Mouse (Mus musculus) lung, postnatal 10 days (tissue): ENCODE data around the gene Lcor.

ENCODE experiments used
- DNase-seq: peaks from one replicate; pipeline ENCODE4 v3.0.0; 2021

Gene Lcor

DNA sequence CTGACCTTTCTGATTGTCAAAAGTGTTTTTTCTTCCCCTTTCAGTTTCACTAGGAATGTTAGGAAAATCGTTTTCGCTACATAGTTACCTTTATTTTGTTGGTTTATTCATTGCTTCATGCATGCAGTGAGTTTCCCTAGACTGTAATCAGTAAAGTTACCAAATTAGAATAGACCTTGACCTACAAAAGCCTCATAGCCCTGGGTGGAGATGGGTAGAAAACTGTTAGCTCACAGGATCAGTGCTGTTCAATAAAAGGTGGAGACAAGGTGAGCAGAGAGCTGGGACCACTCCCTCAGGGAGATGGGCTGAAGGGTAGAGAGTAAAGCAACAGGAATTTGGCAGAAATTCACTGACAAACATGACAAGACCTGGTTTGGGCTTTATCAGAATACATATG, 91.3 kb downstream of the Lcor start:
- no peak for DNase-seq

DNA sequence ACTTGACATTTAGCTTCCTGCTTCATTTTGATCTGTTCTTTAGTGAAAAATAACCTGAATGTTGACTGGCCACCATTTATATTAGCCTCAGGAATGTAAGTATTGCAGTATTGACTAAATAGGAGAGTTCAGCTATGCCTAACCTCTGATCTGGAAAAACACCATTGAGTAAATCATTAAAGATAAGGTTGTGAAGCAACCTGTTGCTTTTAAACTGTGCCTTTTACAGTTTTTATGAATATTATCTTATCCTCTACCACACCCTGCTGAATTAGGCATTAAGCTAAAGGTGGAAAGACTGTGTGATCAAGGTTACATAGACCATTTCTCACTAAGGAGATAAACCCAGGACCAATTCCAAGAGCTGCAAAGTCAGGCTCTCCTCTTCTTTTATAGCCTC, 95.1 kb downstream of the Lcor start:
- no peak for DNase-seq

DNA sequence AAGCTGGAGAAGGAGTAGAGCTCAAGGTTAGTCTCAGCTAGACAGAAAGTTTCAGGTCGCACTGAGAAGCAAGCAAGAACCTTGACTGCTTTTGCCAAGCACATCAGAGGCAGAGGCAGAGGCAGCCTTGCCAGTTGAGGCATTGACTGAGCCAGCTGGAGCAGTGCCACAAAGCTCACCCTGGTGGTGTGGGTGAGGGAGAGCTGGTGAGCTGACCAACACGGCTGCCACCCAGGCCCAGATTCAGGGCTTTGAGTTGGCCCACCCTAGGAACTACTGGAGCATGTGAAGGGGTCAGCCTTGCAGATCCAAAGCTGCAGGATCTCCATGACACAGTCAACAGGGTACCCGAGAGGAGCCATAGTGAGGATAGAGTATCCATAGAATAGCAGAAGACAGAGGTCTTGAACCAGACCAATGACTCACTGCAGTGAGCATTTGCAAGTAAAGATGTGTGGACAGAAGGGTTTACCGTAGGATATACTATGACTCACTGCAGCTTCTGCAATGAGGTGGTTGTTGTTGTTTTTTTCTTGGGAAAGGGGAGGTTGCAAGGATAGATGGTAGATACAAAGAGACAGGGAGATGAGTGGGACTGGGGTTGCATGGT, 97.0 kb downstream of the Lcor start:
- no peak for DNase-seq

DNA sequence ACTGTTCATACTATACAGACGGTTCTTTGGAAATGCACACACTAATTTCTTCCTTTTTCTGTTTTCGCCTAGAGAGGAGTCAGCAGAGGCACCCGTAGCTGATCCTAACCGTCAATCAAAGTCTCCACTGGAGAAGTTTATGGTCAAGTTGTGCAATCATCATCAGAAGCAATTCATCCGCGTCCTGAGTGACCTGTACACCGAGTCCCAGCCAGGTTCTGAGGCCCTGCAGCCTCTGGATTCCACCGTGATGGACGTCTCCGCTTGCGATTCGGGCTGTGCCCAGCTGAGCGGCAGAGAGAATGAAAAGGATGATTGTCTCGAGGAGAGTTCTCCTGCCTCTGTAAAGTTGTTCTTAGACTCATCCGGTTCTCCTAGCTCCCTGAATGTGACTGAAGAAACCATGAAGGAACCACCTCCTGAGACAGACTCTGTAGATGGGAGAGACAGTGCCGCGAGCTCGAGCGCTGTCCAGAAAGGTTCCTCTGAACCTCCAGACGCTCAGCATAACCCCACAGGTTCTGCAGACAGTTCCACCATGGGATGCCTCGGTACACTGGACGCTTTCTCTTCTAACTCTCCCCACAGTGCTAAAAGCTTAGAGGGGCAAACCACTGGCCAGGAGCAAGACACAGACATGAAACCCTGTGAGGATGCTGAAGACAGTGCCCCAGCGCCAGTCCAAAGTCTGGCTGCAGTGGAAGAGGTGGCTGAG, 99.4 kb downstream of the Lcor start, which contains the start of gene Gm340:
TSS of gene Gm340 (plus strand) at position 665 of the 715 bp plus-strand sequence.
- no peak for DNase-seq

DNA sequence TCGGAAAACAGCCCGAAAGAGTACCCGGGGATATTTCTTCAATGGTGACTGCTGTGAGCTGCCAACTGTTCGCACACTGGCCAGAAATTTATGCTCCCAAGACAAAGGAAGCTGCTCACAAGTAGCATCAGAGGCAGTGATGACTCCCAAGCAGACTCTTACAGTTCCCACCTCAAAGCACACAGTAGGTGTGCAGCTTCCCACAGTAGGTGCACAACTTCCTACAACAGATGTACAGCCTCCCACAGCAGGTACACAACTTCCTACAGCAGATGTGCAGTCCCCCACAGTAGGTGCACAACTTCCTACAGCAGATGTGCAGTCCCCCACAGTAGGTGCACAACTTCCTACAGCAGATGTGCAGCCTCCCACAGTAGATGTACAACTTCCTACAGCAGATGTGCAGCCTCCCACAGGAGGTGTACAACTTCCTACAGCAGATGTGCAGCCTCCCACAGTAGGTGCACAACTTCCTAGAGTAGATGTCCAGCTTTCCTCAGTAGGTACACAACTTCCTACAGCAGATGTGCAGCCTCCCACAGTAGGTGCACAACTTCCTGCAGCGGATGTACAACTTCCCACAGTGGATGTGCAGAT, 100.6 kb downstream of the Lcor start:
- no peak for DNase-seq

DNA sequence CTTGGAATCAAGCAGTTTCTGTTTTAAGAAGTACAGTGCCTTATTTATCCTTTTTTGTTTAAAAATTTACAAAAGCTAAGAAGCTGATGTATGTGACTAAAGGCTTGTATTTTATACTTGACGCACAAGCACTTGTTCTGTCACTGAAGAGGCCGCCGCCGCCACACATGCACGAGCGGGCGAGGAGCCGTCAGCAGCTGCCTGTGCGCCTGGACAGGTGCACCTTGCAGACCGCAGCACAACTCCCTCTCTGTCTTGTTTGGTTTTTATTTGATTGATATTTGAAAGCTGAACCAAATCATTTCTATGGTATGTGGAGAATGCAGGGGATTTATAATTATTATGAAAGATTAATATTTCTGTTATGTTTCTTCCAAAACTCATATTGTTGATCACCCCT, 104.3 kb downstream of the Lcor start:
- DNase-seq = no peak

DNA sequence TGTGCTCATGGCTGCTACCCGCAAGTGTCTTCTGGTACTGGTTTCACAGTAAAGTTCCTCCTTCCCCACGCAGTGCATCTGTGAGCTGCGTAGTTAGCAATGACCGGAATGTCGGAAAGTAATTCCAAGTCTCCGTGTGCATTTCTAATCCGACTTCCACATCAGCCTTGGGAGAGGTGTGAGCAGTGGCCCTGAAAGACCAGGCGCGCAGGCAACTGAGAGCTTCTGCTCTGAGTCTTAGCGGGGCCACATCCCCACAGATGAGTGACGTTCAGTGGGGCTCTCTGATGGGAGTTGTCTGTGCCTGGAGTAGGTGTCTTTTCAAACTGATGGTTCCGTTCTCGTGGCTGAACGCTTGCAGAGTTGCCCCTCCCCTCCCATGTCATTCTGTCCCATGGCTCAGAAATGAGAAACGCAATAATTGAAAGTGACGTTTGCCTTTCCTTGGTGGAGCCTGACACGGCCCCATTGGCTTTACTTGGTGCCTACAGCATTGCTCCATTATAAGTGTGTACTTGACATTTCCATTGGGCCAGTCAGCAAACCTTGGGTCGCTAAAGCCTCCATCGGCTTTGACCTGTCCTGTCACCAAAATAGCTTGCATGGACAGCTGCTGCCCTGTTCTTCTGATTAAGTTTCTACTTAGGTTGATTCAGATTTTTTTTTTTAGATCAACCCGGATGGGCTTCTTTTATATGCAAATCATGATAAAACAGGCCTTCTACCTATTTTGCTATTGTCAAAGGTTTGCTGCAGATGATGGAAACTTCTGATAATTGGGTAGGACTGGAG, 105.2 kb downstream of the Lcor start:
- DNase-seq = no peak

DNA sequence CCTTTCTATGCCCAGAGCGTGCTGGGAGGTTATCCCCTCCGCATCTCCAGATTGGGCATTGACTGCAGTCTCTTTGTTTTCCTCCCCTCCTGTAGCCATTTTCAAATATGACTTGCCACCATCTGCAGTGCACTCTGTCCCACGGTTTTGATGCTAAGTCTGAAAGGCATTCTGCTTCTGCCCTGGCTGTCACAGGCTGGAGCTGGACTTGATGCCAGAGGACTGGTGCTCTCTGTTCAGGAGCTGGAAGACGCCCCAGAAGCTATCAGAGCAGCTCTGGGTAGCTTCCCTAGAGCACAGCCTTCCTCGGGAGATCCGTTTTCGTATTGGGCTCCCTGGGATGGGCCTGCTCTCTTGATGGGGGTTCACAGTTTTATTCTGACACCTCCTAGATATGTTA, 106.6 kb downstream of the Lcor start:
- DNase-seq = no peak

DNA sequence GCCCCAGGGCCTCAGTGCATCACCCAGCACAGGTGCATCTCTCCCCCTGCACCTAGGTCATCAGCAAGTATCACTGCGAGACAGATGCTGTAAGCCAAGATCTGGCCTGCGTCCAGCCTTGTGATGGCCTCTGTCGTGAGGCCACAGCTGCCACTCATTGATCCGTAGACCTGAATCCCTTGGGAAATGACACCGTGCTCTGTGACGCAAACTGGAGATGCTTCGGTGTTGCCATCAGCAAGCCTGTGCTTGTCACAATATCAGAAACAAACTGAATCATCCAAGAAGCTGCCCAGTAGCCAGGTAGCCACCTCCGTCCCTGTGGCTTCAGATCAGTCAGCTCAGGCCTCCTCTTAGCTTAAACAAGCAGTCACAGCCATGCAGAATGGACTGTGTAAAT, 107.2 kb downstream of the Lcor start:
- DNase-seq = no peak

DNA sequence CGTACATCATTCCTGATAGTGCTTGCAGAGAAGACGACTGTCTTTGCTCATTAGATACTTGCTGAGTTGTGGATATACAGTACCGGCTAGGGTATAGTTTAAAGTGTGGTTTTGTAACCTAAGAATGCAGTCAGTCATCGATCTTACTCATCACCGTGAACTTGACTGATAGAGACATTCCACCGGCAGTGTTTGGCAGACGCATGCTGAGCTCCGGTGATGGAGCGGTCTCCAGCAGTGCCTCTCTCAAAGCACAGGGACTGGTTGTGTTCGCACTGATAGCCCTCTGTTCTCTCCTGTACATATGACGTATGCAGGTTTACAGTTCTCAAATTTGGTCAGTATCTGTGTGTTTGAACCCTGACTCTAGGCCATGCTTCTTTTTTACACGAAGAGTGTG, 109.4 kb downstream of the Lcor start:
- no peak for DNase-seq

DNA sequence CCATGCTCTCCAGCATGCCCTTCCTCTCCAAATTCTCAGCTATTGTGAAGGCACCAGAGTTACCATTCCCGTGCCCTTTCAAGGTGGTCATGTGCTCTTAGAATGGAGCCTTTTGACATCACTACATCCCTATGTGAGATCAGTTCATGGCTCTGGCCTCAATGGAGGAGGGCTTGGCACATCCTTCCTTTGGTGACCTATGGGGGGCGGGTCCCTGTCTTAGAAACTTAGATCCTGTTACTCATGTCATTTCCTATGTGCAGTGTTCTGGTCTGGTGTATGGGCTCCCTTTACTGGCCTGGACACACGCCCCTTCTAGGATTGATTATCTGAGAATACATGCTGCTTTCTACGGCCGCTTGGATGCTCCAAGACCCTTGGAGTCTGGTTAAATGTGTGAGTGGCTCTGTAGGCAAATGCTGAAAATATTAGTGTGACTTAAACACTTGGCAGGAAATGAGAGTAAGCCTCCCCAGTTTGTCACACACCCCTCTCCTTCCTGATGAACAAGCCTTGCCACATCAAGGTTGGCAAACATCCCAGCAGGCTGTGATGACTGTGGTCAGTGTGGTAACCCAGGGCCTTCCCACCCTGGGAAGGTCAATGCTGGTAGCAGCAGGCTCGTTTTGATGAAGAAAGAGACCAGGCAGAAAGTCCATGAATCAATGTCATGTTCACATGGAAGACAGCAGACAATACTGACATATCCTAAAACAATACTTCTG, 114.9 kb downstream of the Lcor start:
- peak; percentile 81 for DNase-seq

DNA sequence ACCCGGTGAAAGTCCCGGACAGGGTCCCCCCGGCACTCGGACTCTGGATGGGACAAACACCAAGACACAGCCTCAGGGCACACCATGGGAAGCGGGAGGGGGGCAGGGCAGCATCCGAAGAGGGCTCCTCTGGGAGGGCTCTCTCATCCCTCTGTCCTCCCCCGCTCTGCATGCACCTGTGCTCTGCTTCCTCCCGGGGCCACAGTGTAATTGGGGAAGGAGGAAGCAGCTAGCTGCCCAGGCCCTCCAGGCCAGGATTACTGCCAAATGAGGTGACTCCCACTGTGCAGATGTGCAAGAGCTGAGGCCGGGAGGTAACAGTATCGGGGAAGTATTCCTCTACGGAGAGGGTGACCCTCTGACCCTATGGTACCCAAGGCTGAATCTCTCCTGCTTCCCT, 118.2 kb downstream of the Lcor start:
- no peak for DNase-seq

DNA sequence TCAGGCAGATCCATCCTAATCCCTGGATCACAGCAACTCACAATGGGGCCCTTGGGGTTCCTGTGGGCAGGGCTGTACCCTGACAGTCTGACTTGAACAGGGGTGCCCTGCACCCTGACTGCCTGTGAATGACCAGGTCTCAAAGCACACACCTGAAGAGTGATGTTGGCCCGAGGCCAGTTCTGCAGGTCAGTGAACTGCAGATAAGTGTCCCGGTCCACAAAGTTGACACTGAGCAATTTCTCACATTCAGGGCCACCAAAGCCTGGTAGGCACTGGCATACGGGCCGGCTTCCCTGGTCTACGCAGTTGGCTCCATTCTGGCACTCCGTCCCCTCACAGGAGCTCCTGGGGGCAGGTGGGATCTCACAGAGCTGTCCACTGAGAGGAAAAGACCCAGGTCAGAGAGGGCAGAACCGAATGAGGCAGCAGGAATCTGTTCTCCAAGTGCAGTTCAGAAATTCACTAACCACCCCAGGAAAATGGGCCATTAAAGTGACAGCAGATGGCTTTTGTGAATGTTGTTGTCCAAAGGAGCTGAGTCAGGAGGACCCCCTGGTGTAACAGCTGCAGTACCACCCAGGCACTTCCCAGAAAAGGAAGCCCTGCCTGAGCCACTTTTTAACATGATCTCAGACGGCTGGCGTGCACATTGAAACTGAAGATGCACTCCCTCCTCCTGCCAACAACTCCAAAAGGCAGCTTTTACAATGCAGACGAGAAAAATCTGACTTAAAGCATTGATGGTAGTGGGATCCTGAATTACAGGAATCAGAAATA, 124.0 kb downstream of the Lcor start:
- no peak for DNase-seq

DNA sequence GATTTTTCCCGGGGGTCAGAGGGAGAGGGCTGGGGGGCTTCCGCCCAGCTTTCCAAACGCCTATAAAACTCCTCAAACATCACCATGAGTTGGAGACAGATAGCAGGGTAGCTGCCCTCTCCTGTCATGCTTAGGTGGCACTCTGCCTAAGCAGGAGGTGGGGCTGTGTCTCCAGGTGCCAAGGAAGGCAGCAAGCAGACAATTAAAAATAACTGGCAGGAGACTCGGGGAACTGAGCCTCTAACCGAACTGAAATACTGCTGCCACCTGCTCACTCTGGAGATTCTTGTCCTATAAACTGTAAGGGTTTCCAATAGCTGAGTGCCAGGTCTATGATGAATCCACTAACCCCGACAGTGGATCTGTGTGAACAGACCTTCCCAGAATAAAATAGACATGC, 129.2 kb downstream of the Lcor start:
- no peak for DNase-seq
